In genomic region chr1:173480399-173481181, GRCm38 (mm10) we compare ENCODE assay signal across 12 mouse cellular contexts. TPM values are rescaled to one million over a fixed set of nuclear protein-coding genes. Genes with fewer than 3 reads are reported as not detected.
"Had no signal": no experiment of that assay in that cellular context is flagged by ENCODE, and none has a peak within 500 bp of the region (broad histone marks: within the 10 kb centered on the region; RNA-seq: fewer than 3 reads in every experiment).

No protein-coding gene starts in this region.

RNA-seq across cellular contexts. Expression of gene Ifi206, which starts 10.3 kb away (rescaled TPM):
- polyA plus RNA-seq: midbrain, embryonic 10.5 days; midbrain, embryonic 12.5 days; midbrain, embryonic 16.5 days; neural tube, embryonic 11.5 days; neural tube, embryonic 13.5 days; neural tube, embryonic 15.5 days had no signal

RNA-seq across cellular contexts. Expression of gene Ifi214, which starts 55.2 kb away (rescaled TPM):
- polyA plus RNA-seq: lung, postnatal 0 days; midbrain, embryonic 10.5 days; midbrain, embryonic 12.5 days; midbrain, embryonic 14.5 days; midbrain, embryonic 16.5 days; myocyte; neural tube, embryonic 11.5 days; neural tube, embryonic 13.5 days; neural tube, embryonic 15.5 days; small intestine, adult 2 months; stomach, embryonic 14.5 days; stomach, embryonic 16.5 days had no signal
